Mouse (Mus musculus) bone marrow macrophage, adult 2 months (primary cell): ENCODE data around the gene Hyal2. TPM values are rescaled to one million over a fixed set of nuclear protein-coding genes. Genes with fewer than 3 reads are reported as not detected.

Source experiments
- H3K27ac ChIP-seq: 2 replicates; pipeline ENCODE4 v1.5.1; 2012; ENCODE audit warnings: low read depth, low read length; ENCODE audit not compliant: insufficient read depth
- H3K4me1 ChIP-seq: 2 replicates; pipeline ENCODE4 v1.6.1; 2012; ENCODE audit warnings: low read length; ENCODE audit not compliant: control insufficient read depth, insufficient read depth
- H3K4me3 ChIP-seq: 2 replicates; pipeline ENCODE4 v1.5.1; 2012; ENCODE audit warnings: mild to moderate bottlenecking, low read length, moderate library complexity; ENCODE audit not compliant: insufficient read depth
- CTCF ChIP-seq: IDR thresholded peaks from 2 replicates; pipeline ENCODE4 v1.5.1; 2012; ENCODE audit warnings: low read depth, mild to moderate bottlenecking, low read length, moderate library complexity
- POLR2A ChIP-seq: IDR thresholded peaks from 2 replicates; pipeline ENCODE4 v1.6.1; 2012; ENCODE audit warnings: mild to moderate bottlenecking, low read depth, low read length, borderline replicate concordance
- polyA plus RNA-seq: library from polyadenylated mRNA; stranded (reverse); fragments of >200 nt; gene quantifications from 2 replicates; pipeline ENCODE4 v1.2.4, GENCODE M21; 2012; ENCODE audit not compliant: missing spikeins, insufficient read depth, insufficient read length

Gene Hyal2
- 8.8 and 10.3 TPM in 2 replicates for polyA plus RNA-seq

DNA sequence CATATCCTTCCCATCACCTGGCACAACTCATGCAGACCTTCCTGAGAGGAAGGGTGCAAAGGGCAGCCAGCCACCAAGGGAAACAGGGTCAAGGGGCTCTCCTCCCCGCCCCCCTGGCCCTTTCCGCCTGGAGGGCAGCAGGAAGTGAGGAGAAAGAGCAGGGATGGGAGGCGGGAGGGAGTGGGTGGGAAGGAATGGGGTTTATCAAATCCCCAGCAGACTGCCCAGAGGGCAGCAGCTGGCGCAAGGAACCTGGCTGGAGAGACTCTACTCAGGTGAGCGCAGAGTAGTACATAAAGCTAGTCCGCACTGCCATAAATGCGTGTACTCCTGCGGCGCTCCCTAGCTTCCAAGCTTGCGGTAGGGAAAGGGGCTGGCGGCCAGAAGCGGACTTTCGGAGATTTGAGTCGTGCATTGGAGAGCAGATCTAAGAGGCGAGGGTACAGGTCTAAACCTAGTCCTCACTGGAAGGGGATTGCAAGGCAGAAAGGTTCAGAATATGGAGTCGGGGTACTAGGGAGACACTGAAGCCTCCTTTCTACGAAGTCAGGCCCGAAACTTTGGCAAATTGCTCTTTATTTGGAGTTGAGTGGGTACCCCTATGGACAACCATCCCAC is at the start of gene Hyal2:
Gene Hyal2, plus strand, starts transcription at position 244 of the 618 bp plus-strand sequence.
- H3K4me1 ChIP-seq: peaks cover 51% of the 10 kb centered on the region
- peak within 1 kb of the TSS; percentile 76 for H3K27ac ChIP-seq
- H3K4me3 ChIP-seq: peak within 1 kb of the TSS; percentile 85
- TF ChIP-seq CTCF (no peak), POLR2A (no peak)

DNA sequence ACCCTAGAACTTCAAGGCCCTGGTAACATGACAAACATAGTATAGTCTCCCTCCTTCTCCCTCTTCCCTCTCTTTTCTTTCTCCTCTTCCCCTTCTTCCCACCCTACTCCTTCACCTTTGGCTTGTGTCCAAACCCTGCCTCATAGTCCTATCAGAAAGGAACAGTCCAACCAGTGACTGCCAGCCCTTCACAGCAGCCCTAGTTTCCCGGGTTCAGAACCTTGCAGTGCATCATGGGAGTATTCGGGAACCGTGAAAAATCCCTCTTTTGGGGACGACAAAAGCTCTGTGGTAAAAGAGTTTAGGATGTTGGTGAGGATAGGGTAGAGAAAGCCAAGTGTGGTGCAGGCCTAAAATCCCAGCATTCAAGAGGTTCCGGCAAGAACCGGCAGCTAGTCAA is 47.4 kb upstream of the Hyal2 start:
- Histone ChIP-seq H3K4me3 (no peak overlapping the region), H3K4me1 (no peaks in the 10 kb centered on the region), H3K27ac (no peak overlapping the region)
- no peak for TF ChIP-seq CTCF
- no peak for TF ChIP-seq POLR2A

DNA sequence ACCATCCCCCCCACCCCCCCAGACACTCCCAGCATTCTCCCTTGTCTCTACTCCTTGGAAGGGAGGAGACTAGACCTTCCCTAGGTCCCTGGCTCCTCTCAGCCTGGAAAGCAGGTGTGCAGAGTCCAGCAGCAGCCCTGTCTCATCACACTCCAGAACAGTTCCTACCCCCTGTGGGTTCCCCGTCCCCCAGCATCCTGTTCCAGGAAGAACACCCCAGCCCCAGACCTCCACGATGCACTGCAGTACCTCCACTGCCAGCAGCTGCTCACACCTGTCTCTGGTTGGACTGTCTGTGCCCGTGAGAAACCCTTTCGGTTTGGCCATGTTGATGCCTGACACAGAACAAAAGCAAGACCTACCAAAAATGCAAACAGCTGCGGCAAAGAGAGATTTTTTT is 46.6 kb upstream of the Hyal2 start:
- Histone ChIP-seq H3K4me1 (no peaks in the 10 kb centered on the region), H3K27ac (no peak overlapping the region), H3K4me3 (no peak overlapping the region)
- no peak for TF ChIP-seq CTCF
- TF ChIP-seq POLR2A: no peak

- Histone ChIP-seq H3K27ac (no peak overlapping the region), H3K4me1 (no peaks in the 10 kb centered on the region), H3K4me3 (no peak overlapping the region)
- TF ChIP-seq CTCF (no peak), POLR2A (no peak)
Measured at GRCm38 (mm10) chr9:107521711-107522399, 45.9 kb upstream of the Hyal2 start.

- Histone ChIP-seq H3K4me1 (no peaks in the 10 kb centered on the region), H3K4me3 (no peak overlapping the region), H3K27ac (no peak overlapping the region)
- no peak for TF ChIP-seq CTCF
- no peak for TF ChIP-seq POLR2A
Measured at GRCm38 (mm10) chr9:107522400-107522711, 45.4 kb upstream of the Hyal2 start.

GRCm38 (mm10) chr9:107526198-107527026 is 41.3 kb upstream of the Hyal2 start:
- no peaks in the 10 kb centered on the region for H3K4me1 ChIP-seq
- TF ChIP-seq POLR2A: no peak
- TF ChIP-seq CTCF: no peak
- no peak overlapping the region for H3K27ac ChIP-seq
- peak overlapping the region; percentile 20 for H3K4me3 ChIP-seq

GRCm38 (mm10) chr9:107533791-107534407 is 33.8 kb upstream of the Hyal2 start, which contains the start of gene Tmem115:
Tmem115 (plus strand) TSS chr9:107533945.
- Histone ChIP-seq H3K4me1 (peaks cover 11% of the 10 kb centered on the region), H3K27ac (peak within 1 kb of the TSS; percentile 79), H3K4me3 (peak within 1 kb of the TSS; percentile 81)
- TF ChIP-seq CTCF (no peak), POLR2A (no peak)

DNA sequence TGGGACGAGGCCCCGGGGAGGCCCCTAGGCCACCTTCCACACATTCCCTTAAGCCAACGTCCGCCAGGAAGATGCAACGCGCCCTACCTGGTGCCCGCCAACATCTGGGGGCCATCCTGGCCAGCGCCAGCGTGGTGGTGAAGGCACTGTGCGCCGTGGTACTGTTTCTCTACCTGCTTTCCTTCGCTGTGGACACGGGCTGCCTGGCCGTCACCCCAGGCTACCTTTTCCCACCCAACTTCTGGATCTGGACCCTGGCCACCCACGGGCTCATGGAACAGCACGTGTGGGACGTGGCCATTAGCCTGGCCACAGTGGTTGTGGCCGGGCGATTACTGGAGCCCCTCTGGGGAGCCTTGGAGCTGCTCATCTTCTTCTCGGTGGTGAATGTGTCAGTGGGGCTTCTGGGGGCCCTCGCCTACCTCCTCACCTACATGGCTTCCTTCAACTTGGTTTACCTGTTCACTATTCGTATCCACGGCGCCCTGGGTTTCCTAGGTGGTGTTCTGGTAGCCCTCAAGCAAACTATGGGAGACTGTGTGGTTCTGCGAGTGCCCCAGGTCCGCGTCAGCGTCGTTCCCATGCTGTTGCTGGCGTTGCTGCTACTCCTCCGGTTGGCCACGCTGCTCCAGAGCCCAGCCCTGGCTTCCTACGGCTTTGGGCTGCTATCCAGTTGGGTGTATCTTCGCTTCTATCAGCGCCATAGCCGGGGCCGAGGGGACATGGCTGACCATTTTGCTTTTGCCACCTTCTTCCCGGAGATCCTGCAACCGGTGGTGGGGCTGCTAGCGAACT is 33.1 kb upstream of the Hyal2 start:
- Histone ChIP-seq H3K27ac (peak overlapping the region; percentile 79), H3K4me3 (peak overlapping the region; percentile 81), H3K4me1 (peaks cover 11% of the 10 kb centered on the region)
- TF ChIP-seq CTCF: no peak
- no peak for TF ChIP-seq POLR2A

DNA sequence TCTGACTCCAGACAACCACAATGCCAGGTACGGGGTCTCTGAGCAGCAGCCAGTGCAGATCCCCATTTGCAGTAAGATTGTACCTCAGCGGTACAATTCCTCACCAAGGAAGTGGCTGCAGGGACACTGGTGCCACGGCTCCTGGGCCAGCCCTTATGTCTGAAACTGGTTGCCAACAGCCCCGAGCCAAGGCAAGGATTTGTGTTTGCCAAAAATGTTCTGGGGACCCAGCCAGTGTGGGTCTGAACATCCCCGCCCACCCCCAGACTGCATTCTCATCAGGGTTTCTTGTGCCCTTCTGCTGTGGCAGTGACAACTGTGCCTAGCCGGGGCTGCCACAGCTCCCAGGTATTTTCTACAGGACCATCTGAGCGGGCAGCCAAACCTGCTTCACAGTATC is 29.5 kb upstream of the Hyal2 start:
- H3K27ac ChIP-seq: no peak overlapping the region
- no peak overlapping the region for H3K4me3 ChIP-seq
- H3K4me1 ChIP-seq: peaks cover 17% of the 10 kb centered on the region
- no peak for TF ChIP-seq POLR2A
- no peak for TF ChIP-seq CTCF
